Mouse (Mus musculus) adrenal gland, adult 2 months (tissue): ENCODE results near the gene Ankrd28. TPM values are rescaled to one million over a fixed set of nuclear protein-coding genes. Genes with fewer than 3 reads are reported as not detected.

ENCODE experiments used
- DNase-seq: peaks from one replicate; pipeline ENCODE4 v3.0.0; 2021
- polyA plus RNA-seq: library from polyadenylated mRNA; depleted of rRNA; stranded (reverse); fragments of >200 nt; gene quantifications from 2 replicates; pipeline ENCODE4 v1.2.3, GENCODE M21; 2012
- total RNA-seq, 2 experiments: library from RNA; stranded (reverse); gene quantifications; 2 replicates each; pipeline ENCODE4 v1.2.3; 2021

The Ankrd28 gene
- total and polyA plus RNA-seq, 3 experiments: 3.2 to 17.7 (median 10.4) TPM

GRCm38 (mm10) chr14:31715669-31716068 is 114.8 kb downstream of the Ankrd28 start:
- no peak for DNase-seq

GRCm38 (mm10) chr14:31709343-31709742 is 121.1 kb downstream of the Ankrd28 start:
- DNase-seq: no peak

DNA sequence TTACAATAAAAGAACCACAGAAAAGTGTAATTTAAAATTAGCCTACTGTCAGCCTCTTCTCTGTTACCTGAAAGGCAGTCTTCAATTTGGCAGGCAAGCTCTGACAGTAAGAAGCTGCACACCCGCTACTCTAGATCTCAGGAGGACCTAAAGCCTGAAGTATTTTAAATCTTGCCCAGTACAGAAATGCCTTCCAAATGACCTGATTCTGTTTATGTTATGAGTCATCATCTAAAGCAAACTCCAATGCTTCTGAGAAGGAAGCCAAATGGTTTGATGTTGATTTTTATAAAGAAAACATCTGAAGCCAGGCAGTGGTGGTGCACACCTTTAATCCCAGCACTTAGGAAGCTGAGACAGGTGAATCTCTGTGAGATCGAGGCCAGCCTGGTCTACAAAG is 130.1 kb downstream of the Ankrd28 start:
- DNase-seq: no peak

GRCm38 (mm10) chr14:31697755-31698154 is 132.7 kb downstream of the Ankrd28 start:
- DNase-seq: no peak

GRCm38 (mm10) chr14:31697346-31697745 is 133.1 kb downstream of the Ankrd28 start:
- DNase-seq: no peak

- no peak for DNase-seq
Observed at GRCm38 (mm10) chr14:31696985-31697303, 133.5 kb downstream of the Ankrd28 start.

DNA sequence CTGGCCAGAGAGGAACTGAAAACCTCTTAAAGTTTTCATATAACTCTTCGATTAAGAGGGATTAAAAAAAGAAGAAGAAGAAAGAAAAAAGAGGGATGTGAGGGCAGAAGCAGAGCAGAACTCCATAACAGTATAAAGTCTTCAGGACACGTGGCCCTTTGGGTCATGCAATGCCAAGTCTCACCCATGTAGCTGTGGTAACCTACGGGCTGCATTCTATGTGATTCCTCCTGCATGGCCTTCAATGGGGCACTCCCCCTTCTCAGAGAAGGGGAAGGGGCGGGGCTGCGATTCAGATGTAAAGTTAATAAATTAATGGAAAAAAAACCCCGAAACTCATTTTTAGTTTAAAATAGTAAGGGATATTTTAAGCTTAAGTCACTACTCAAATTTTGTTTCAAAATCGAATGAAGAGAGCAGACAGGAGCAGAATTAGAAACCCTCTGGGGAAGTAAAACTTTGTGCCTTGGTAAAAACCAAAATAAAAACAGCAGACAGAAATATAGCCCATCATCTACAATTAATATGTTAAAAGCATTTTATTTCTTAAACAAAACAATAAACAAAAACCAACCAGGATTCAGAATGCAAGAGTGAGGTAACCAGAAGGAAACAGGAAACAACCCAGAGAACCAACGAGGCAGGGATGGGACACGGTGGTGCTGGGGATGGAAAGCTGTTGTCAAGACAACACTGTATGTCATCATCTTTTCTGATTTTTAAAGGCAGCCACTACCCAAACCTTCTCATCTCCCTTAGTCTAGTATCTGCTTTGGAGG is 134.1 kb downstream of the Ankrd28 start:
- no peak for DNase-seq

DNA sequence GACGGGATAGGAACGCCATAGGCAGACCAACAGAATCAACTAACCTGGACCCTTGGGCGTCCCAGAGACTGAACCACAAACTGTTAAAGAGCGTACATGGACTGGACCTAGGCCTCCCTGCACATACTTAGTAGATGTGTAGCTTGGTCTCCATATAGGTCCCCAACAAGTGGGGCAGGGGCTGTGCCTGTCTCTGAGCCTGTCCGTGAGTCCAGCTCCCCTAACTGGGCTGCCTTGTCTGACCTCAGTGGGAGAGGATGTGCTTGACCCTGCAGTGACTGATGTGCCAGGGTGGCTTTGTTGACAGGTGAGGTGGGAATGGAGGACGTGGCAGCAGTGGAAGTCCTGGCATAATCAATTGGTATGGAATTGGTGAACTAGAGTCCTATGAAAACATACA is 137.9 kb downstream of the Ankrd28 start:
- no peak for DNase-seq

DNA sequence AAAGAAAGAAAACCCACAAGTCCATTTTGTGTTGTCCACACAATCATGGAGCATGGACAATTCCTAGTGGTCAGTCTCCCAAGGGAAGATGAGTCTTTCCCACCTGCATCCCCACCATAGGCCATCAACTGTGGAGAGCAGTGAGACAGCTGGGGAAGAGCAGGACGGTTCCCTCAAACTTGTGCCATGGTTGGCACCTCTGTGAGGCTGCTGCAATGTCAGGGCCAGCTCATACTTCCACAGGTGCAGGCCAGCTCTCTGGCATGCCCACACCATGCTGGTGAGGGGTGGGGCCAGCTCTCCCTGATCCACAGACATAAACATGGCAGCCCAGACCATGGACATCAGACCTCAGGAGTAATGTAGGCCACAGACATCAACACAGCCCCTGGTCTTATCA is 144.2 kb downstream of the Ankrd28 start:
- DNase-seq: no peak

DNA sequence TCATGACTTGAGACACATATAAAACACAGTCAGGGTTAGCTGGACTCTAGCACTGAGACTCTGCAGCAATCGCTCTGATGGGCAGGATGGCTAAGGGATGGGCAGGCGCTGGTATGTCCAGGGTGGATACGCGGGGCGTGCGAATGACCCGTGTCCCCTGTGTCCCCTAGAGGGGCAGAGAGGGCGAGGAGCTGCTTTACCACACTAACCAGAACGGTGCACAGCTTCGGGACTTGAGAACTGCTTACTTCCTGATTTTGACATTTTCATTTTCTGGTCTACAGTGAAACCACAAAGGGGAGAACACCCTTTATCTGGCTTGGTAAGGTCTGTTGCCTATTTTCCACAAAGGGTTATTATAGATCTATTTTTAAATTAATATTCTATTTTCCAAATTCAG is 144.8 kb downstream of the Ankrd28 start:
- no peak for DNase-seq

- DNase-seq: no peak
Observed at GRCm38 (mm10) chr14:31684343-31685040, 146.0 kb downstream of the Ankrd28 start.

GRCm38 (mm10) chr14:31683610-31684009 is 146.8 kb downstream of the Ankrd28 start:
- no peak for DNase-seq

- no peak for DNase-seq
Observed at GRCm38 (mm10) chr14:31681931-31682555, 148.4 kb downstream of the Ankrd28 start.

DNA sequence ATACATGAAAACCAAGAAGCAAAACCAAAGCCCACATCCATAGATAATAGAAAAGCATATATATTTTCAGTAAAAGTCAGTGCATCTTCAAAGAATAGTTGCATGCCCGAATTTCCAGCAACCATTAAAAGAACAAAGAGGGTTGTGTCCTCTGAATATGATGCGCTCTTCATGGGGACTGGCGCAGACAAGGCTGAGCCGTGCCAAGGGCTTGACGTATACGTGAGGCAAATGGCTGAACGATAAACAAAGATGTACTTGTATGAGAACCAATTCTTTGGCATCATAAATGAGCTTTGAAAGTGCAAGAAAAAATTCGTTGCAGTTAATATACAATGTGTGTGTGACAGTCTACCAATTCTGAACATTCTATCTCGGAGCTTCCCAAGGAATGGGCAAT is 149.2 kb downstream of the Ankrd28 start:
- no peak for DNase-seq

GRCm38 (mm10) chr14:31680656-31681055 is 149.8 kb downstream of the Ankrd28 start:
- DNase-seq: no peak

DNA sequence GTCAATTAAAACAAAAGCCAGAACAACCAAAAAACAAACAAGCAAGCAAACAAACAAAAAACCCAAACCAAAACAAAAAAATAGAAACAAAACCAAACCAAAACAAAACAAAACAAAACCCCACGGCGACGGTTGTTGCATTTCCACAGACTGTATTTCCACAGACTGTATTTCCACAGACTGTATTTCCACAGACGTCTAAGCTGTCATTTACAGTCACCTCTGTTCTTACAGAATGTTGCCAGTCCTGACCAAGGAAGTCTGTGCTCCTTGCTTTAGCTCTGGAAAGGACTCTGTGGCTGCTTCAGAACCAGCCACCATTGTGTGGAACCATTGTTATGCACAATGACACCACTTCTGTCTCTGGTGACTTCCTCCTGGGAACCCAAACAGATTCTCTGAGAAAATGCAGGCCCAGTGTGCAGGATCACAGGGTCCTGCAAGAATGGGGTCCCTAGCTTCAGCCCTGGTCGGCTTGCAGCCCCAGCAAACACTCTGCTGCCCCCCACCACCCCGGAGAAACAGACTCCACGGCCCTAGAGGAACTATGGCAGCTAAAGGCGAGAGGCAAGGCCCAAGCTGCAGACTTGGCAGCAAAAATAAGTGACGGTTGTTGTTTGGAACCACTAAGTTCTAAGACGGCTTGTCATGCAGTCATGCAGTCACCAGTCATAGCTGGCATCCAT is 158.7 kb downstream of the Ankrd28 start:
- no peak for DNase-seq

DNA sequence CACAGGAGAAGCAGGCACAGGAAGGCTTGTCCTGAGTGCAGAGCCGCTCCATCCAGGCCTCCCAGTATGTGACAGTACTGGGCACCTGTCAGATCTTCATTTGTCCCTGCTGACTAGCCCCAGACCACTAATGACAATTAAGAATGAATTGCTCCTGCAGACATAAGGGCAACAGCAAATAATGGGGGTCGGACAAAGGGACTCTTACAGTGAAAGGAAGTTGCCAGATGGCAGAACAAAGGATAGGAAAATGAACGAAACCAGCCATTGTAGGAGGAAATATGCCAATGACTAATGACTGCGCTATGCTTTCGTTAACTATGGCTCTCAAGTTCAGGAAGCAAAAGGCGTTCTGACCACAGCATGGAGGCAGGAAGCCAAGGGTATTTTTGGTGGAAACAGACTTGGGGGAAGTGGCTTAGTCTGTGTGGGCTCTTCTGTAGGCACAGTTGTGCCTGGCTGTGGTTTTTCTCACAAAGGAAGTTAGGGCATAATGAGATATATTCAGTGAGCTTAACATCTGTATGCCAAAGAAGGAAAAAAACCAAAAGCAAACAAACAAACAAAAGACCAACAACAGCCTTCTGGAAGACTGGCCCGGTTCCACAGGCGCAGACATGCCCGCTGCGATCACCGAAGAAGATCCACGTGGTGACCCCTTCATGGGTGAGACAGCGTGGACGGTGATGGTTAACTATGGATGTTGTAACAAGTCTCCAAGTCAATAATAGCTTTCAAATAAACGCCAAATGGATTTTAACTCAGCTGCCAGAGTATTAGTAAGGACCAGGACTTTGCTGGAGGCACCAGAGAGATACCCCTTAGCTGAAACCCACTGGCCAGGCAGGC is 160.6 kb downstream of the Ankrd28 start:
- DNase-seq: peak; percentile 43

DNA sequence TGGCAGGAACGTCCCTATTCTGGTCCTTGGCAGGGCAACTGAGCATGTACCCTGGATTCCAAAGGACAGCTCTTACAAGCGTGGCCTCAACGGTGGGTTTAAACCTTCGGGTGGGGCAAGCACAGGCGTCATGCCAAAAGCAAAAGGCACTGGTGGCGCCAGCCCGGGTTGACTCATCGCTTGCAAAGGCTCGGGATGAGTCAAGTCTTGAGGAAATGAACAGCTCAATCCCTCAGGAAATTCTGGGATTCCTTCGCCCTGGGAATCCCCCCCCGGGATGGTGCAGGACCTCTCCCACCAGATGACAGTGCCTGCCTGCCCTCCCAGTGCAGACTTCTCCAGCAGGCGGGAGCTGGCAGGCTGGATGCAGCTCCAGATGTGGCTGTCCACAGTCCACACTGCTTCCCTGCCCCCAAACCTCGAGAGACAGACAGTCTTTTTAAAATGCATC is 161.3 kb downstream of the Ankrd28 start:
- DNase-seq: peak; percentile 92

GRCm38 (mm10) chr14:31668326-31668725 is 162.1 kb downstream of the Ankrd28 start:
- no peak for DNase-seq

- DNase-seq: no peak
Observed at GRCm38 (mm10) chr14:31667741-31668140, 162.7 kb downstream of the Ankrd28 start.

DNA sequence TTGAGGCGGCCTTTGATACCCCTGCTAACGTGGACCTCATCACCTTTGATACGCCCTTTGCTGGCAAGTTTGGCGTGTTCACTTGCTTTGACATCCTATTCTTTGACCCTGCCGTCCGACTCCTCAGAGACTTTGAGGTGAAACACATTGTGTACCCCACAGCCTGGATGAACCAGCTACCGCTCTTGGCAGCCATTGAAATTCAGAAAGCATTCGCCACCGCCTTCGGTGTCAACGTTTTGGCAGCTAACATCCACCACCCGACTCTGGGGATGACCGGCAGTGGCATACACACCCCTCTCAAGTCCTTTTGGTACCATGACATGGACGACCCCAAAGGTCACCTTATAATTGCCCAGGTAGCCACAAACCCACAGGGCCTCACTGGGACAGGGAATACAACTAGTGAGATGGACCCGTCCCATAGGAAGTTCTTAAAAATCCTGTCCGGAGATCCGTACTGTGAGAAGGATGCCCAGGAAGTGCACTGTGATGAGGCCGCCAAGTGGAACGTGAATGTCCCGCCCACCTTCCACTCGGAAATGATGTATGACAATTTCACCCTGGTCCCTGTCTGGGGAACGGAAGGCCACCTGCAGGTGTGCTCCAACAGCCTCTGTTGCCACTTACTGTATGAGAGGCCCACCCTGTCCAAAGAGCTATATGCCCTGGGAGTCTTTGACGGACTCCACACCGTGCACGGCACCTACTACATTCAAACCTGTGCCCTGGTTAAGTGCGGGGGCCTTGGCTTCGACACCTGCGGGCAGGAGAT is 163.3 kb downstream of the Ankrd28 start:
- no peak for DNase-seq
